Mouse (Mus musculus) thymus, postnatal 25 days (tissue): Measurements from ENCODE around the gene 4922502D21Rik.
A peak's percentile ranks its signal among the peaks of the same experiment; 100 is the strongest.
"Not testable (repeated sequence)": the region's sequence is repeated elsewhere in the genome, so short reads cannot be mapped to it uniquely, and the experiment has no call there.

ENCODE experiments used
- DNase-seq: peaks from one replicate; pipeline ENCODE4 v3.0.0; 2022

Gene 4922502D21Rik

GRCm38 (mm10) chr6:129331610-129332009, at the start of gene 4922502D21Rik:
Gene 4922502D21Rik (minus strand): TSS chr6:129331796.
- DNase-seq: no peak

DNA sequence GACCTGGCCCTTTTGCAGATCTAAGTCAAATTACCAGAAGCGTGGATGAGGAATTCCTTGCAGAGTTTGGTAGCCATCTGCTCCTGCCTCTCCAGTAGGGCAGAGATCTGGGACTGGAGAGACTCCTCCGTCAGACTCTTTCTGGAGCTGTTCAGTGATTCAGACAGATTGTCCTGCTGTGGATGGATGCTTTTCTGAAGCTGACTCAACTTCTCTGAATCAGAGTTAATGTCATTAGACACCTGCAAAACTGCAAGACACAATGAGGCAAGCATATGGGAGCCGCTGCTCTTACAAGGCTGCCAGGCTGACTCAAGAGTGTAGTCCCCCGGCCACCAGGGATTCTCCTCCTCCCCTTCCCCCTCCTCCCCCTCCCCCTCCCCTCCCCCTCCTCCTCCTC, 48.9 kb upstream of the 4922502D21Rik start:
- DNase-seq: no peak

DNA sequence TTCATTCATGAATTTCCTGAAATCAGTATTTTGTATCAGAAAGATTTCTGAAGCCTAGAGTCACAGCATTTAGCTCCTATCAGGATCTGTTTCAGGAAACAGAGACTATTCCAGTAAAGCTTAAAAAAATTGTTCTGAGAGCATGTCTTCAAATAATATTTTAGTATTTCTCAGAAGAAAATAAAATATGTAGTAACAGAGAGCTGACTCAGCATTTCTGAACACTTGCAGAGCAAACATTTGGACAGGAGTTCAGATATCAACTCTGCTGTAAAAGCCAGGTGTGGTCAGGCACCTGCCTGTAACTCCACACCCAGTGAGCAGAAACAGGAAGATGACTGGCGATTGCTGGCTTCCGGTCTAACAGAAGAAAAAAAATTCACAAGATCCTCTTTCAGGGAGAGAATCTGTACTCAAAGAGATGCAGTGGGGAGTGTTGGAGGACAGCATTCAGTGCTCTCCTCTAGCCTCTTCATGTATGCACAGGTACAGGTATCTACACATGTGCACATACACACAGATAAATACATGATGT, 43.4 kb upstream of the 4922502D21Rik start:
- no peak for DNase-seq

GRCm38 (mm10) chr6:129369374-129370132, 38.0 kb upstream of the 4922502D21Rik start:
- DNase-seq: no peak

GRCm38 (mm10) chr6:129365959-129366359, 34.4 kb upstream of the 4922502D21Rik start:
- peak; percentile 36 for DNase-seq

GRCm38 (mm10) chr6:129363942-129364341, 32.3 kb upstream of the 4922502D21Rik start:
- DNase-seq: no peak

DNA sequence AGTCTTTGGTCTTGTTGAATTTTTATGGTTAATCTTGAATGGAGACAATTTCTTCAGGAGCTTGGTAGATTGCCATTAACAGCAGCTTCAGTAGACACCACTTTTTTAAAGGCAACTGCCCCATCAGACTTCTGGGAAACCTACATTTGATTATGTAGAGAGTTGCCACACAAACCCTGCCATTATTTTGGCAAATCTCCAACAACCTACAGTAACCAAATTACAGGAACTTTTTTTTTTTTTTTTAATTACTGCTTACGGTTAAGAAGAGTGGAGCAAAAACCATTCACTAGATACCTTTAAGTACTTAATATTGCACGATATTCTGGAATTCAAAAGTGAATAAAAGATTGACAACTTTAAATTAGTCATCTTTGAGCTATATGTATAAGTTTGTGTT, 27.9 kb upstream of the 4922502D21Rik start:
- no peak for DNase-seq

DNA sequence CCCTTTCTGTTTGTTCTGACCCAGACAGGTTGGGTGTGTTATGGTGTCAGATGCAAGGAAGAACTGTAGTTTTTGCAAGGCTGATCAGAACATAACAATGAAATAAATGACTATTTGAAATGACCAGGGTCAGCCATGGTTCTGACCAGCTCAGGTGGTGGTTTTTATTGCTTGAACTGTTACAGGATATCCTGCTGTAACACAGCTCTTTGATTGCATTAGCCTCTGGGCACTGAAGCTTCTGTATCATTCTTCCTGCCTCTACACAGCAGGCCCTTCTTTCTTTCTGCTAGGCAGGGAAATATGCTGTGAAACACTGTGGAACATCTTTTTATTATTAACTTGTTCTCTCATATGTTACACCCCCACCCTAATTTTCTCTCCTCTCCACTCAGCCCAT, 24.8 kb upstream of the 4922502D21Rik start:
- no peak for DNase-seq

- DNase-seq: no peak
Measured at GRCm38 (mm10) chr6:129355774-129356173, 24.2 kb upstream of the 4922502D21Rik start.

- no peak for DNase-seq
Measured at GRCm38 (mm10) chr6:129351091-129351490, 19.5 kb upstream of the 4922502D21Rik start.

DNA sequence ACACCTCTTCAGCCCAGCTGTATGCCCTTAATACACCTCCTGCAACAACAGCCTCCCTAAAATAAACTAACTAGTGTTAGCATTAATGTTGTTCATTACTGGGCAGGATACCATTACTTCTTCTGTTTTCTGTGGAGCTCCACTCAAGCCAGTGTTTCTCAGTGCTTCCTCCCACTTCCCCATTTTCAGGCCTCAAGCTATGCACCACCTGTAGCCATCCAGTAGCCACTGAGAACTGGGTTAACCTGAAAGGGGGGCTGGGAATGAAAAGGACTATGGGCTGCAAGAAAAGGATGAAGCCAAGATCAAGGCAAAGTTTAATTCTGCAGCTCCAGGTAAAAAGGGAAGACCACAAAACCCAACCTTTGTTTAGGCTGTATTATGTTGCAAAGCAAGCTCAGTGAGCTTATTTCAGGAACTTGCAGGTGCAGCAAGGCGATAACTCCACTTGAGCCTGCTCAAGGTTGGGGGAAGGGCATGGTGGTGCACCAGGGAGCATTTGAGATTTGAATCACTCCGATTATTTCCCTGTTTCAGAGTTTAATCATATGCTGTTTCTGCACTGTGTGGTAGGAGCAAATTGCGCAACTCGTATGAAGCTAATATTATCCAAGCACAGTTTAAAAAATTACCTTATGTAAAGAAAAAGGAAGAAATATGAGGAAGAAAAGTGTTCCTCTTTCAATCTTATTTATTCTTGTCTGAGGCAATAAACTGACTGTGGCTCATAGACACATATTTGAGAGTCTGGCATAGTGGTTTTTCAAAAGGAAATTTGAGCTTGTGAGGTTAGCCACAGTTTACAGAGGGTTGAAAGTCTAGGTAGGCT, 18.1 kb upstream of the 4922502D21Rik start:
- peak; percentile 24 for DNase-seq

GRCm38 (mm10) chr6:129344408-129344807, 12.8 kb upstream of the 4922502D21Rik start:
- no peak for DNase-seq

DNA sequence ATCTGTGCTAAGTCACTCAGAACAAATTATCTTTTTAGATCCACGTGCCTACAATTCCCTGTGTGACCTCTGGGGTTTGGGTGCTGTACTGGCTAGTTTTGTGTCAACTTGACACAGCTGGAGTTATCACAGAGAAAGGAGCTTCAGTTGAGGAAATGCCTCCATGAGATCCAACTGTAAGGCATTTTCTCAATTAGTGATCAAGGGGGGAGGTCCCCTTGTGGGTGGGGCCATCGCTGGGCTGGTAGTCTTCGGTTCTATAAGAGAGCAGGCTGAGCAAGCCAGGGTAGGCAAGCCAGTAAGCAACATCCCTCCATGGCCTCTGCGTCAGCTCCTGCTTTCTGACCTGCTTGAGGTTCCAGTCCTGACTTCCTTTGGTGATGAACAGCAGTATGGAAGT, 10.8 kb upstream of the 4922502D21Rik start, which contains the start of gene Clec12a:
Gene Clec12a, plus strand, starts transcription at position 301 of the 400 bp plus-strand sequence.
- DNase-seq: not testable (repeated sequence)

GRCm38 (mm10) chr6:129337751-129338150, 6.2 kb upstream of the 4922502D21Rik start:
- no peak for DNase-seq

GRCm38 (mm10) chr6:129333674-129334078, 2.1 kb upstream of the 4922502D21Rik start:
- DNase-seq: peak; percentile 80

GRCm38 (mm10) chr6:129326568-129327150, 4.9 kb downstream of the 4922502D21Rik start:
- no peak for DNase-seq

DNA sequence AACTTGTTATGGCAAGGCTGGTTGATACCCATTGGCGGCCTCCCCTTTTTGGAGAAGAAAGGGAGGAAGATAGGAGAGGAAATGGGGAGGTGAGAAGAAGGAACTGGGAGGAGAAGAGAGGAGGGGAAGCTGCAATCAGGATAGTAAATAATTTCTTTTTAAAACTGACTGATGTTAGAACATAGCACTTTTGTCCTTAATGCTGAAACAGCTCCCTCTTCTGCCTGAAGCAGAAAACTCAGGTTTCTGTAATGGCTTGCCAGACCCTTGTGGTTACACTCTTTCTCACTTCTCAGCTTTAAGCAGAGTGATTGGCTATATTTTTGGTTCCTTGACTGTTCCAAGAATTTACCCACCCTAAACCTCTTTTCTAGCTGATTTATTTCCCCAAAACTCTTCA, 5.6 kb downstream of the 4922502D21Rik start:
- peak; percentile 33 for DNase-seq

DNA sequence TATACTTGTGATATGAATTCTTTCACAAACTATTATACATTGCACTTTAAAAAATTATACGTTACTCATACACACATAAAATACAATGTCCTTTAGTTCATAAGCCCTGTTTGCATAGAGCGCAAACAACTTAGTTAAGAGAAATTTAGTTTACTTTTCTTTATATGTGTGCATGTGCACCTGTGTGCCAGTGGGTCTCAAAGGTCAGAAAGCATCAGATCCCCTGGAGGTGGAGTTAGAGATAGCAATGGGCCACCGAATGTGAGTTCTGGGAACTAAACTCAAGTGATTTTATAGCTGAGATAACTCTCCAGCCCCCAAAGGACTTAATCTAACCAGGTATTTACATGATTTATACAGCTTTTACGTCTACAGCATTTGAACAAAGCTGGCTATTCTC, 12.3 kb downstream of the 4922502D21Rik start:
- no peak for DNase-seq

- DNase-seq: peak; percentile 65
Measured at GRCm38 (mm10) chr6:129318395-129318794, 13.2 kb downstream of the 4922502D21Rik start.

GRCm38 (mm10) chr6:129316463-129316862, 15.1 kb downstream of the 4922502D21Rik start:
- DNase-seq: no peak

GRCm38 (mm10) chr6:129315698-129316097, 15.9 kb downstream of the 4922502D21Rik start:
- no peak for DNase-seq

DNA sequence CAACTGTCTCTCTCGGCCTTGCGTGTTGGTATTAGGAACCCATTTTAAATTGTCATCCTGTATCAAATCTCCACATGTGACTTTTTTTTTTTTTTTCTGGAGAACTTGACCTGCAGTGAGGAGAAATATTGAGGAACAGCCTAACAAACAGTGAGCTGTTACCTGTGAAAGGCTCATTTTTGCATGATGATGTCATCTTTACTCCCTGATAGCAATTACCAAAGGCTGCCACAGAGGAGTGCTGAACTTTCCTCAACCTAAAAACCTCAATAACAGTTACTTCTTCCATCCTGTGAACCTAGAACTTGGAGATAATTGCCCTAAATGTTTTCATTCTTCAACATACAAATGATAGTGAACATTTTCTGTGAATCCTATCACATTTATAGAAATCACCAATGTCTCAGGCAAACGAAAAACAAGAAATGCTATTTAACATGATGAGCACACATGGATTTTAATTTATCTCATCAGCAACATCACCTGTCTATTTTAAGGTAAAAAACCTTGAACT, 16.9 kb downstream of the 4922502D21Rik start:
- no peak for DNase-seq

- no peak for DNase-seq
Measured at GRCm38 (mm10) chr6:129312499-129312898, 19.1 kb downstream of the 4922502D21Rik start.
